Mouse (Mus musculus): Measurements from ENCODE around the gene Wsb1.

The Wsb1 gene

DNA sequence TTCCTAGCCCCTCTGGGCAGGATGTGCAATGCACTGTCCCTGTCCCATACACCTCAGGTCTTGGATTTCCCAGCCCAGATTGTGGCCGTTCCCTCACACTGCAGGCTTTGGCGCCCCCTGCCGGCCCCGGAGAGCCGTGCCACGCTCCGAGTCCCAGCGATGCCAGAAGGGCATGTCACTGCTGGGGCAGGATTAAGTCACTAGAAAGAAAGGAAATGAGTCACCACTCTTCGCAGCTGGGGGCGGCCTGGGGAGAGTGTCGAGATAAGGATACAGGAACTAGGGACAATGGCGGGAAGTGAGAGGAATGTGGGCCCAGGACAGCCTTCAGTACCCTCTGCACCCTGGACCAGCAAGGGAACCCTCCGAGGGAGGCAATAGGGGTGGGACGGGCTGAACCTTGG, 40.5 kb downstream of the Wsb1 start:
- DNase-seq: peak; percentile 97

DNA sequence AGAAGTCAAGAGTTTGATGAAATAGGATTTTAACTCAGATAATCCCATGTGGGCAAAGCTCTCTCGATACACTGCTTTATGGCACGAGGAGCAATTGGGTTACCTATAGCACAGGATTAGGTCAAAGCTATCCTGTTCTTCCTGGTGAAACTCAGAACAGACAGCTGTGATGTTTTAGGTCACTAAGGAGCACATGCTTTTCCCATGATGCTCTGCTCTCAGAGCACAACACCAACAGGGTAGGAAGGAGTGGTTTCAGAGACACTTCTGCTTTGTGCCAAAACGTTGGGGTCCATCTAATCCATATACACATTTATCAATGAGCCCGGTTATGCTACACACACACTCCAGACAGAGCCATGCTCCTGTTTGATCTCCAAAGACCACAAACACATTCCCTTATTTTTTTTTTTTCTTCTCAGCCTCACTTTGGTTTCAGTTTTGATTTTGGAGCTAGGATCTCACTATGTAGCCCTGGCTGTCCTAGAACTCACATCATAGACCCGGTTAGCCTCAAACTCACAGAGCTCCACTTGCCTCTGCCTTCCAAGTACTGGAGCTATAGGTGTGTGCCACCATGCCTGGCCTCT, 44.5 kb downstream of the Wsb1 start:
- DNase-seq: no peak

DNA sequence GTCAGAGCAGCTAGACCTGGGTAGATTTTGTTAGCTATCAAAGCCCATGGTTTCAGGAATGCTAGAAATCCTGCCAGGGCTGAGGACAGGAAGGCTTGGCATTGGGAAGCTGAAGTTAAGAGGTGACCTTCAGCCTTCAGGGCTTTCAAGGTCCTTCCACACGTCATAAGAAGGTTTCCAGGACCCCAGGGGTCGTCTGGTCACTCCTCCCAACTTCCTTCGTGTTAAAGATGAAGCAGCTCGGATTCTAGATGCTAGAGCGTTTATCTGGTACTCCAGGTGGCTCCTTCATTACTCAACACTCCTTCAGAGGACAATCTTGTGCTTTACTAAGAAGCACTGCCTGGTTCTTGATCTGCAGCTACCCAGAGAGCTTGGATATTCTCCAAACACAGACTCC, 45.4 kb downstream of the Wsb1 start:
- no peak for DNase-seq

DNA sequence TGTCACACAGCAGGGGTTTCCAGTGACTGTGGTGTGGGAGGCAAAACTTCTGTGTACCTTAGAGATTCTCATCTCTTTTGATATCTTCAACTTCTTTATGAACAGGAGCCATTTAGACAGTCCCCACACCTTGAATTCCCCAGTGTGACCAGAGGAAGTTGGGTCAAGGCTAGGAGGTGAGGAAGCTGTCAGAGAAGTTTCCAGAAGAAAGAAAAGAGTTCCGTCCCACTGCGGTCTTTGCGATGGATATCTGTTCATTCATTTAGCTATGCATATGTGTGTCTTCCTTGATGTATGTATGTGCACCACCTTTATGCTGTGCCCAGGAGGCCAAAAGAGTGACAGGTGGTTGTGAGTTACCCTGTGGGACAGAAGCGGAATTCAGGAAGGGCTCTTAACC, 46.0 kb downstream of the Wsb1 start:
- no peak for DNase-seq

DNA sequence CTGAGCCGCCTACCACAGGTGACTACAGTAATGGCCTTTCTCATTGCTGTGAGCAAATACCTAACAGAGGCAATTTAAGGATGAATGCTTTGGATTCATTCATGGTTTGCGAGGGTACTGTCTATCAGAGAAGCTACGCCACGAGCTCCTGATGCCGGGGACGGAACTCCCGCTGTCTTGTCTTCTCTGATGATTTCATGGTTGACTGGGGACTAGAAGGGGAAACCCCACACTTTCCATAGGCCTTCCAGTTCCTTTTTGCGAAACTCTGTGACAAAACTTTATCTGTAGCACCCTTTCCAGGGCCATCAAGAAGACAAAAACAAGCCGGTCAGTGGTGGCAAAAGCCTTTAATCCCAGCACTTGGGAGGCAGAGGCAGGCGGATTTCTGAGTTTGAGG, 46.8 kb downstream of the Wsb1 start:
- DNase-seq: no peak

DNA sequence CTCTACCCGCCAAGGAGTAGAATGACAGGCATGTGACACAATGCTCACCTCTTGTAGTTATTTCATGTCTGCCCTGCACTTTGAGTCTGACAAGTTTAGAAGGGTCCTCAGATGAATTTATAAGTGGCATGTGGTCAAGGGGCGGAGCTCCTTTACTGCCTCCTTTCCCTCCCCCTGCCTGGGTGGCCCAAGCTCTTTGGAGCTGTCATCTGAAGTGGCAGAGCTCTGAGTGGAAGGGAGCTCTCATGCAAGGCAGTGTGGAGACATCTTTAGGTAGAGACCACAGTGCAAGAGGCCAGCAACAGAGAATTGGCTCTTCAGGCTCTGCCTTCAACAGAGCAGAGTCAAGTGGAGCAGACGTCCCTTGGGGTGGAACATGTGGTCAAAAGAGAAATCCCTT, 50.0 kb downstream of the Wsb1 start:
- DNase-seq: no peak

DNA sequence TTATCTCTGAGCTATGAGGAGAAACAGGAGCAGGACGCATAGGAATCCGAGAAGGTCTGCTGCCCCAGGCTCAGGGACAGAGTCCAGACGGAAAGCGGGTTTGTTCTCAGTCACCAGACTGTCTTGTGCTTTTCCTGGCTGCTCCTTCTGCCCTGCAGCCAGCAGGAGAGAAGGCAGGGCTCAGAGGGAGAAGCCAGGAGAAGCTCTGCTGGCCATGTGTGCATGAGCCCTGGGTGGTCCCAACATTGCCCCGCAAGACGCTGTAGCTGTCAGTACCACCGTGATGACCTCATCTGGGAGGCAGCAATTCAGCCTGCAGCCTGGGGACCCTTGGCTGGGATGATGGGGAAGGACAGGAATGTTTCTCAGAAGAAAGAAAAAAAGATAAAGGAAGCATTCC, 54.0 kb downstream of the Wsb1 start:
- DNase-seq: peak; percentile 27 to 40

DNA sequence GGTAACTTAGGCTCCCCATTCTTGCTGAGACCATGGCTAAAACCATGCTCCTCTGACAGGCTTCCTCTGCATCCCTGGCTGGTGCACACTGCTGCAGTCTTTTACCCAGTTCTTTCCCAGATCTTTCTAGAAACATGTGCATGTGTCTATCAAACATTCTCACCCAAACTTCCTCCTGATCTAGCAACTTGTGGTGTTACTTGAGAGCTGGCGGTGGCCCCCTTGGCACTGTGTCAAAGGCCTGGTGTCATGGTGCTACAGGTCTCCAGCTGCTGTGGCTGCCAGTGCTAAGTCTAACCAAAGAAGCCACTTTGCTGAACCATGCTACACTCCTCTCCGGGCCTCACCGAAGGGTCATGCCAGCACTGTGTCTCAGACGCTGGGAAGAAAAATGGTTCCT, 55.9 kb downstream of the Wsb1 start:
- peak in 1 of 2 experiments; percentile 26 for DNase-seq

DNA sequence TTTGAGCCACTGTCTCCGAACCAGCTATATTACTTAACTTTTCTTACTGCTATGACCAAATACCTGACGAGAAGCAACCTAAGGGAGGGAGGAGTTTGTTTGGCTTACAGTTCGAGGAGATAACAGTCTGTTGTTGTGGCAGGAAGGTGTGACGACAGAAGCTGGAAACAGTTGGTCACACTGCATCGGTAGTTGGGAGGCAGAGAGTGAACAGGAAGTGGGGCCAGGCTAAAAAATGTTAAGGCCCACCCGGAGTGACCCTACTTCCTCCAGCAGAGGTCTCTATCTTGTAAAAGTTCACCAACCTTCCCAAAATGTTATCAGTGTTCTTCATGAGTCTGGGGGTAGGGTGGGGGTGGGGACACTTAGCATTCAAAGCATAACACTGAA, 56.6 kb downstream of the Wsb1 start:
- DNase-seq: no peak

DNA sequence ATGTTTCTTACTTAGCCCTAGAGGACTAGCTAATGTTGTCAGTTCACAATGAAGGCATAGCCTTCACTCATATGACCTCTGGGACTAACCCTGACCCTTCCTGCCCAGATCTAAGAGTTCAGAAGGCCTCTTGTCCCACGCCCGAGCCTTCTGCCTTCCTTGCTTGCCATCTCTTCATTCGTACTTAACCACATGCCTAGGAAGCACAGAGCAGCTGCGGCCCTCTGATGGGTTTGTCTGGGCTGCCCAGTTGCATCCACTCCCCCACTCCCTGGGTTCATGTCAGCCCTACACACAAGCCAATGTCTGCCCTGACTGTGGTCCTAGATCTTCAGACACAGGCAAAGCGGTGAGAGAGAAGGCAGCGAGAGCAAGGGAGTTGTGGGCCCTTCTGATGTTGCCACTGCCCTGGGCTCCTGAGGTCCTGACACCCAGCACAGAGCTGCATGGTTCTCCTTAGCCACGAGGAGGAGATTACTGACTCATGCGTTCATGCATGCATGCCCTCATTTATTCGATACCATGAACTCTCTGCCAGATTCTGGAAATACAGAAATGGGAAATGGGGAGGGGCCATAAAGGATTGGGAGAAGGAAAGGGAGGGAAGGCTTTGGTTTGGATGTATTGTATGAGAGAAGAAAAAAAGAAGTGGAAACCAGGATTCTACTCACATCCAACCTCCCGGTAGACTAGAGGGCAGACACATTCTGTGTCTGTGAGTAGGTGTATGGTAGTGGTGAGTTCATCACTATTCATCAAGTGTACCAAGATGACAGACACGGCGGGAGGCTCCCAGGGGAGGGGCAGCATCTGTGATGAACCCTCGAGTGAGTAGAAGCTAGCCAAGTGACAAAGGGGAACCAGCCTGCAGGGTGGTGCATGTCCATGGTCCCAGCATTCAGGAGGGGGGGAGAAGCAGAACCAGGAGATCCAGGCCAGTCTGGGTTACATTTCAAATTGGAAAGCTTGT, 57.3 kb downstream of the Wsb1 start:
- no peak for DNase-seq

DNA sequence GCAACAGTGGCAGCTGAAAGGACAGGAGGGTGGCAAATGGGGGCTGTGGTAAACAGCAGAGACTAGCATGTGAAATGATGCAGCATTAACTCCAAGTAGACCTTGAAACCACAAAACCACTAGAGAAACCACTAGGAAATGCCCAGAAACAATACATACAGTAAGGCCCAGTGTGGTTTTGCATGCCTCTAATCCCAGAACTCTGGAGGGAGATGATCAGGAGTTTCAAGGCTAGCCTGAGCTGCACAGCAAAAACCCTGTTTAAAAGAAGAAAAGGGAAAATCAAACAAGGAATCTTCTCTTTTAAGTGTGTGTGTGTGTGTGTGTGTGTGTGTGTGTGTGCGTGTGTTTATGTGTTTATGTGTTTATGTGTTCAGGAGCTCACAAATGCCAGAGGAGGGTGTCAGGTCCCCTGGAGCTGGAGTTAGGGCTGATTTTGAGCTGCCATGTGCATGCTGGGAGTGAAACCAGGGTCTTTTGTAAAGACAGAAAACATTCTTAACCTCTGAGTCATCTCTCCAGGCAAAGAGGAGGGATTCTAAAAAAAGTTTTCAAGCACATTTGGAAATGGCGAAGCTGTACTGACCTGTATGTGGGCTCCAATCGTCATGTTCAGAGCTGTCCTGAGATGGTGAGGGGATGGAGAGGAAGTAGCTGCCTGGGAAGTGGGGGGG, 58.1 kb downstream of the Wsb1 start:
- DNase-seq: no peak

DNA sequence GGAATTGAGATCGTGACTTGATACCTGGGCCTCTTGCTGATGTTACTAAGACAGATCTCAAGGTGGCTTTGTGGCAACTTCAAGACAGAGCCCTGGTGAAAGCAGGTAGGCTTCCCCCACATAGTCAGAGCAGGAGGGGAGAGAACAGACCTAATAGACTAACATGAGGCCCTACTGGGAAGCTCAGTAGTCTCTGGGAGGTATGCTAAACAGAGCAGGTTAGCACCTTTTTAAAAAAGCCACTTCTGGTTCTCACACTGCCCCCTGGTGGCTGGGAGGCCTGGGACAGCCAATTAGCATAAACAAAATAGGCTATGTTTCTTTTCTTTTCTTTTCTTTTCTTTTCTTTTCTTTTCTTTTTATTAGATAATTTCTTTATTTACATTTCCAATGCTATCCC, 62.3 kb downstream of the Wsb1 start:
- peak; percentile 21 to 55 for DNase-seq

DNA sequence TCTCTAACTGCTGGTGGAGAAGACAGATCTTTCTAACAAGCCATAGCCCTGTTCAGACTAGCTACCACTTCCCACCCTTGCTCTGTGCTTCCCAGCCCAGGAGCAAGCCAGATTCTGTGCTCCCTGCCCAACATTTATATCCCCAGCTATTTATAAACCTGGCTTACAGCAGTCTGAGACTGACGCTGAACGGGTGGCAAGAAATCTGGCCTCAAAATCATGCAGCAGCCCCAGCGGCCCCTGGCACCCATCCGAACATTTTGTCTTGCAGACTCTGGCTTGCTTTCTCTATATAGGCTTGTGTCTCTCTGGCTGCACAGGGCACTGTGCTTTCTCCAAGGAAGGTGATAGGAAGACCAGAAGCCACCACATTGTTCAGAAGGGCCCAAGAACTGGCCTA, 63.3 kb downstream of the Wsb1 start:
- DNase-seq: peak; percentile 43 to 67

DNA sequence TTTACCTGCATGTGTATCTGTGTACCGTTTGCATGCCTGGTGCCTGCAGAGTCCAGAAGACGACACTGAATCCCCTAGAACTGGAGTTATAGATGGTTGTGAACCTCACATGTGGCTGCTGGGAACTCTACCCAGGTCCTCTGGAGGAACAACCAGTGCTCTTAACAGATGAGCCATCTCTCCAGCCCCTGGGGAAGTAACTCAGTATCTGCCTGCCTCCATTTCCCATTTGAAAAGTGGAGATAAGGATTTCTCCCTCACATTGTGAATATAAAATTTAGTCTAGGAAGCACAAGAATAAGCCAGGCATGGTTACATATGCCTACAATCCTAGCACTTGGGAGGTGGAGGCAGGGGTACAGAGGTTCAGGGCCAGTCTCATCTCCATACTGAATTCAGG, 64.2 kb downstream of the Wsb1 start:
- no peak for DNase-seq
